Mouse (Mus musculus): ENCODE data around the gene Herc6. TPM values are rescaled to one million over a fixed set of nuclear protein-coding genes. Genes with fewer than 3 reads are reported as not detected.

Gene Herc6
- polyA plus RNA-seq (2021; fragmentation: Nextera tagmentation) = 2.7 and 4.8 TPM in 2 replicates
- long read RNA-seq, experiment 1, full-length matches to known transcripts = 5 of 28 reads
- long read RNA-seq, experiment 1, partial matches to known transcripts = 7 of 28 reads
- long read RNA-seq, experiment 1, other reads (novel, unspliced or antisense) = 16 of 28 reads
- long read RNA-seq, experiment 2, full-length matches to known transcripts = 1 of 9 reads
- long read RNA-seq, experiment 2, partial matches to known transcripts = 5 of 9 reads
- long read RNA-seq, experiment 2, other reads (novel, unspliced or antisense) = 3 of 9 reads

GRCm38 (mm10) chr6:57580881-57581548 is at the start of gene Herc6:
Gene Herc6, plus strand, starts transcription at chr6:57581000.

GRCm38 (mm10) chr6:57535386-57535936 is 45.3 kb upstream of the Herc6 start, which contains the start of gene Ppm1k:
Gene Ppm1k, minus strand, starts transcription at chr6:57535468.

GRCm38 (mm10) chr6:57691467-57692261 is 110.9 kb downstream of the Herc6 start, which contains the start of gene Pyurf:
Gene Pyurf, minus strand, starts transcription at chr6:57692078.

GRCm38 (mm10) chr6:57702376-57702742 is 121.6 kb downstream of the Herc6 start, which contains the start of gene Lancl2:
Gene Lancl2, plus strand, starts transcription at chr6:57702540.

Other genes with a start within 250 kb of the Herc6 start
- not detected in 2 replicates for gene Vmn1r17, start 217.3 kb upstream of the Herc6 start, polyA plus RNA-seq (2021; fragmentation: Nextera tagmentation)
- not detected in 2 replicates for gene Vmn1r18, start 185.2 kb upstream of the Herc6 start, polyA plus RNA-seq (2021; fragmentation: Nextera tagmentation)
- not detected in 2 replicates for gene Vmn1r19, start 177.2 kb upstream of the Herc6 start, polyA plus RNA-seq (2021; fragmentation: Nextera tagmentation)
- gene Vmn1r20, start 152.1 kb upstream of the Herc6 start, polyA plus RNA-seq (2021; fragmentation: Nextera tagmentation) = not detected in 2 replicates
- 27.0 and 32.1 TPM in 2 replicates for gene Ppm1k, start 45.5 kb upstream of the Herc6 start, polyA plus RNA-seq (2021; fragmentation: Nextera tagmentation)
- gene Pyurf, start 111.1 kb downstream of the Herc6 start, polyA plus RNA-seq (2021; fragmentation: Nextera tagmentation) = 11.3 and 15.7 TPM in 2 replicates
- 45.5 and 55.7 TPM in 2 replicates for gene Lancl2, start 121.5 kb downstream of the Herc6 start, polyA plus RNA-seq (2021; fragmentation: Nextera tagmentation)
- gene Vopp1, start 244.2 kb downstream of the Herc6 start, polyA plus RNA-seq (2021; fragmentation: Nextera tagmentation) = 65.2 and 74.0 TPM in 2 replicates

All from left cerebral cortex, adult 6 months (tissue).